Mouse (Mus musculus): ENCODE results near the gene Gm20509.

GRCm38 (mm10) chr9:73157968-73158367, 55.7 kb downstream of the Gm20509 start:
- TF ChIP-seq POLR2A (IDR thresholded peaks at IDR 0.05; ENCODE audit: low read depth, low read length) (no peak), CTCF (conservative IDR thresholded peaks at IDR 0.05; ENCODE audit: insufficient read depth, insufficient read length, low read depth, low read length) (no peak)

Measured in kidney, adult 2 months (tissue).